Mouse (Mus musculus) embryo, embryonic 11 days (tissue): Measurements from ENCODE around the gene Rnf167.

ENCODE experiments used
- DNase-seq: peaks from one replicate; pipeline ENCODE4 v3.0.0-alpha.2; 2015

The Rnf167 gene

GRCm38 (mm10) chr11:70646691-70647650 lies at the start of gene Rnf167, which contains the start of gene Slc25a11:
Gene Rnf167, plus strand, starts transcription at chr11:70647235.
Gene Slc25a11, minus strand, starts transcription at chr11:70647479.
- DNase-seq = peak; percentile 100

GRCm38 (mm10) chr11:70597301-70597700 lies 49.7 kb upstream of the Rnf167 start:
- DNase-seq = no peak

GRCm38 (mm10) chr11:70598451-70598953 lies 48.5 kb upstream of the Rnf167 start:
- DNase-seq = no peak

GRCm38 (mm10) chr11:70605024-70605566 lies 41.9 kb upstream of the Rnf167 start:
- peak; percentile 82 for DNase-seq

- DNase-seq = no peak
Observed at GRCm38 (mm10) chr11:70606717-70607116, 40.3 kb upstream of the Rnf167 start.

- DNase-seq = no peak
Observed at GRCm38 (mm10) chr11:70607611-70608010, 39.4 kb upstream of the Rnf167 start.

- no peak for DNase-seq
Observed at GRCm38 (mm10) chr11:70608381-70609066, 38.5 kb upstream of the Rnf167 start.

- DNase-seq = no peak
Observed at GRCm38 (mm10) chr11:70610752-70611151, 36.3 kb upstream of the Rnf167 start.

- no peak for DNase-seq
Observed at GRCm38 (mm10) chr11:70612505-70612904, 34.5 kb upstream of the Rnf167 start.

GRCm38 (mm10) chr11:70615074-70615473 lies 32.0 kb upstream of the Rnf167 start:
- DNase-seq = peak; percentile 76

GRCm38 (mm10) chr11:70615516-70616093 lies 31.4 kb upstream of the Rnf167 start, which contains the start of gene 4930544D05Rik:
Gene 4930544D05Rik, plus strand, starts transcription at chr11:70615848.
- no peak for DNase-seq

- DNase-seq = no peak
Observed at GRCm38 (mm10) chr11:70619101-70619500, 27.9 kb upstream of the Rnf167 start, which contains the start of gene Chrne. Gene Chrne, minus strand, starts transcription at chr11:70619216.

GRCm38 (mm10) chr11:70621972-70622814 lies 24.8 kb upstream of the Rnf167 start:
- DNase-seq = no peak

GRCm38 (mm10) chr11:70623053-70623742 lies 23.8 kb upstream of the Rnf167 start:
- no peak for DNase-seq

- DNase-seq = peak; percentile 68
Observed at GRCm38 (mm10) chr11:70625473-70625872, 21.6 kb upstream of the Rnf167 start.

- no peak for DNase-seq
Observed at GRCm38 (mm10) chr11:70626877-70627276, 20.2 kb upstream of the Rnf167 start.

GRCm38 (mm10) chr11:70628431-70628830 lies 18.6 kb upstream of the Rnf167 start:
- DNase-seq = no peak

GRCm38 (mm10) chr11:70629557-70629956 lies 17.5 kb upstream of the Rnf167 start:
- peak; percentile 22 for DNase-seq

- no peak for DNase-seq
Observed at GRCm38 (mm10) chr11:70630129-70630528, 16.9 kb upstream of the Rnf167 start.

GRCm38 (mm10) chr11:70635601-70636000 lies 11.4 kb upstream of the Rnf167 start:
- no peak for DNase-seq

- DNase-seq = no peak
Observed at GRCm38 (mm10) chr11:70637764-70638163, 9.3 kb upstream of the Rnf167 start.
